Mouse (Mus musculus): ENCODE results near the gene Slc35c2.

- TF ChIP-seq CTCF (IDR thresholded peaks at IDR 0.05; ENCODE audit: borderline replicate concordance, insufficient read depth, low read depth, low read length) (no peak), POLR2A (IDR thresholded peaks at IDR 0.05; ENCODE audit: borderline replicate concordance, insufficient read depth, low read length) (no peak)
These were observed 45.9 kb downstream of the Slc35c2 start for GRCm38 (mm10) chr2:165241786-165242185.

All from cerebellum, adult 2 months (tissue).